Mouse (Mus musculus) cerebellum, adult 9-10 months (tissue): Measurements from ENCODE around the gene Pgm3.
"Not testable (repeated sequence)": the region's sequence is repeated elsewhere in the genome, so short reads cannot be mapped to it uniquely, and the experiment has no call there.

Experiments
- DNase-seq: peaks from one replicate; pipeline ENCODE4 v3.0.0; 2022

The Pgm3 gene

GRCm38 (mm10) chr9:86571540-86572135 lies at the start of gene Pgm3, which contains the start of gene Rwdd2a:
TSS of gene Pgm3 (minus strand) at chr9:86571842.
TSS of gene Rwdd2a (plus strand) at chr9:86571991.
- DNase-seq: peak; percentile 95

- DNase-seq: no peak
Observed at GRCm38 (mm10) chr9:86619341-86620139, 47.9 kb upstream of the Pgm3 start.

DNA sequence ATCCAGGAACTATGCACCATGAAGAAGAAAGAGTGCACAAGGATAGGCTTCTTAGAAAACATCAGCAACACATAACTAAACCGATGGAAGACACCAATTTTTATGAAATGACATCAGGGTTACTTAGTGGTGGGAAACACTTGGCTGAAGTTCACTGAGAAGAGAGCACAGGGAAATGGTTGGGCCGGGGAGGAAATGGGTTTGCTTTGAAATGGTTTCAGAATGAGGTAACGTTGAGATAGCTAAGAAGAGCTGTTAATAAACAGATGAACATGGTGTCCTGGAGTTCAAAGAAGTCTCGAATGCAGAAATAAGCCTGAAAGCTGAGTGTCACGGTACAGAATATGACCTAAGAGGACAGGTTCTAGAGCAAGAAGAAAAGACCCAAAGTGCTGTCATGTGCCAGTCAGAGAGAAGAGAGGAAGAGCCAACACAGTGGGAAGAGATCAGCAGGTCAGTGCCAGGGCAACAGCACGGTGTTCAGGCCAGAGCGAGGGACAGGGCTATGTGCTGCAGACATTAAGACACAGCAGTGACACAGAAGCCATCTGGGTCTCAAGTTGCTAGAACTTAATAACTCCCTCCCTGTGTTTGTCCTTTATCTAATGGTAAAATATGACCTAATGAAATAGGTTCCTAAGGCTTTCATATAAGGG lies 46.3 kb upstream of the Pgm3 start:
- DNase-seq: no peak

DNA sequence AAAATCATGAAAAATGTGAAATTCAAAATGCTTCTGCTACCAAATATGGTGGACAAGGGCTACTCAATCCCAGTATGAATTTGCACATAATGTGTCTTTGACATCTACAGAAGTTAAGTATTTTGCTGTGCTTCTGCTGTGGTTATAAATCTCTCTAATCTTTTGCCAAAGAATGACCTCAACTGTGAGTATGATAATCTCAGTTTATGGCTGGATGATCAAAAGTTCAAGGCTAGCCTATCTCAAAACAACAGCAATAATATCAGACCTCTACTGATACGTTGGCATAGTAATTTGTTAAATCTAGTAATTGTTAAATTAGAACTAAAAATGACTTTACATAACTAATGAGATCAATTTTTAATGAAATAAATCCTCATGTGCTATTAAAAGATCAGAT lies 44.1 kb upstream of the Pgm3 start:
- DNase-seq: no peak

GRCm38 (mm10) chr9:86612091-86612490 lies 40.4 kb upstream of the Pgm3 start:
- DNase-seq: no peak

DNA sequence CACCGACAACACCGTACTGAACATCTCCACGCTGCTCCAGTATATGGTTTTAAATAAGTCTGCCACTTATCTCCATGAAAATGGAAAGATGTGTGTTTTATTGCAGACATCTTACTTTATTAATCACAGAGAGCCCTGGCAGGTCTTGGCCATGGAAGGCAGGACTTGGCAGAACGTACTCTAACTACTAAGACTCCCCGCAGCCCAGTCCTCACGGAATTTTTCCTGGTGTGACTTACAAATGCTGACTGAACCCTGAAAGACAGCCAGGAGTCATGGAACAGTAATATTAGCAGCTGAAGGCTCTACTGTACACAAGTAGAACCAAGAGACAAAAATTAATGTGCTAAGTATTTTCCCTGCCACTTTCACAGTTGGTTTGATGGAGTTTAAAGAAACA lies 34.1 kb upstream of the Pgm3 start:
- no peak for DNase-seq

GRCm38 (mm10) chr9:86599723-86600303 lies 28.2 kb upstream of the Pgm3 start:
- no peak for DNase-seq

- not testable (repeated sequence) for DNase-seq
Observed at GRCm38 (mm10) chr9:86596983-86597382, 25.3 kb upstream of the Pgm3 start.

DNA sequence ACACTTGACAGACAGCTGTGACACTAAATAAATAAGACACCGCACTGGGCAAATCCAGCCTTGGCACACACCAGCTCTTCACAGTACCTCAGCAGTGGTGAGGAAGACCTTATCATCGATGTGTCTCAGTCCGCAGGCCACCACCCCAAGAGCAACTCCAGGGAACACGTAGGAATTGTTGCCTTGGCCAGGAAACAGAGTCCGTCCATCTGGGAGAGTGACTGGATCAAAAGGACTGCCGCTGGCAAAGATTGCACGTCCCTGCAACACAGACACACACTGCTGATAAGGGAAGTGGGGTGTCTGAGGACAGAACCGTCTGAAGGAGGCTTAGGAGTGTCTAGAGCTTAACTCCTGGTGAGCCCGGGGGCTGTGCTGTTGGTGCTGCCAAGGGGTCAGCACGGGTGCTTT lies 22.7 kb upstream of the Pgm3 start:
- DNase-seq: not testable (repeated sequence)

DNA sequence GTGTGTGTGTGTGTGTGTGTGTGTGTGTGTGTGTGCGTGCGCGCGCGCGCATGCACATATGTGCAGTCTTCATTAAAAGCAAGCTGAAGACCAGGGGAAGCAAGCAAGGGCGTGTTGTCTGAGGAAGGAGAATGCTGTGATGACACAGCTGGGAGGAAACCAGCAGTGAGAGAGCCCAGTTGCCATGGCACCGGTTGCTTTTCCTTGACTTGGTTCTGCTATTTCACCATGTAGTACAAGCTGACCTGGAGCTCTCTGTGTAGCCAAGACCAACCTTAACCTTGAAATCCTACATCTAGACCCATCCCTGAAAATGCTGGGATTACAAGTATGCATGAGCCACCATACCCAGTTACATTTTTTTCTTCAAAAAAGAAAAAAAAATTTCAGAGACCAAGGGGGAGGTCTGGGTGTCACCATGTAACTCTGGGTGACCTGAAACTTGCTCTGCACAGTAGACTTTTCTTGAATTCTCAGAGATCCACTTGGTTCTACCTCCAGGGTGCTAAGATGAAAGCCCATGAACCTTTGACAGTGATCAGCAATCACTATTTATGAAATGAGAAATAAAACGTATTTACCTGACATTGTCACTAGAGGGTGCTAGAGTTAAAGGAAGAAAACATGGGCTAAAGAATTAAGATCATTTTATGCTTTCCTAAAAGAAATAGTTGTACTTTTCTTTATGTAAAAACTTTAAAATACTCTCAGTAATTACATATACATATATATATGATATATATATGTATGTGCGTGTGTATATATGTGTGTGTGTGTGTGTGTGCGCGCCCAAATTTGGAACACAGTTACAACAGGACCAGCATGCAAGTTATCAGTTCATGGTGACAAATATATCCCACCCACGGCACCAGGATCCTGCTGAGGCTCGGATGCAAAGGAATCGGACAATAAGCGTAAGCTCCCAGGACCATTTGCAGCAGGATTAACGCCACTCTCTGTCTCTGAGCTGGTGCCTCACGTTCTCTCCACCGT lies 21.3 kb upstream of the Pgm3 start:
- DNase-seq: peak; percentile 51

DNA sequence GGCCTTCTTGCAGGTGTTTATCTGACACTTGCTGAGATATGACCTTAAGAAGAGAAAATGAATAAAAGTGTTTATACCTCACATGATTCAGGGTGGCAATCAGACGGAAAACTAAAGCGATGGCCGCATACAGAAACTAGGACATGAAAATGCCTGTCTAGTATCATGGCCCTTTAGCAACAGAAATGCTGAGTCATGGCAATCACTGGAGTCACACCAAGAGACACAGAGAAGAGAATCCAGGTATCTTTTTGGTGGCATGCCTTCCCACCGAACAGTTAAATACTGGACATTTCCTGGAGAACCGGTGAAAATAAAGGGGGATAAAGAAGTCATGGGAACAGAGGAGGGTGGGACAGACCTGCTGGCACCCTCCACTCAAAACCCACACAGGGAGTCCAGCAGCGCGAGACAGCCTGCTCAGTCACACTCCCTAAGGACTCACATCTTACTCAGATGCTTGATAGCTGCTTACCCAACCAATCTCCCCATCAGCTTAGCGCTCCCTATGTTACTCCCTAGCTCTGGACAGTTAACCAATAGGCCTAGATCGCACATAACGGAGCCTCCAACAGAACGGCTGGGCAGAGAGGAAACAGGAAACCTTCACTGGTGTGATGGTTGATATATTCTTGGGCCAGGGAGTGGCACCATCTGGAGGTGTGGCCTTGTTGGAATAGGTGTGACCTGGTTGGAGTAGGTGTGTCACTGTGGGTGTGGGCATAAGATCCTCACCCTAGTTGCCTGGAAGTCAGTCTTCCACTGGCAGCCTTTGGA lies 15.6 kb upstream of the Pgm3 start:
- DNase-seq: no peak

DNA sequence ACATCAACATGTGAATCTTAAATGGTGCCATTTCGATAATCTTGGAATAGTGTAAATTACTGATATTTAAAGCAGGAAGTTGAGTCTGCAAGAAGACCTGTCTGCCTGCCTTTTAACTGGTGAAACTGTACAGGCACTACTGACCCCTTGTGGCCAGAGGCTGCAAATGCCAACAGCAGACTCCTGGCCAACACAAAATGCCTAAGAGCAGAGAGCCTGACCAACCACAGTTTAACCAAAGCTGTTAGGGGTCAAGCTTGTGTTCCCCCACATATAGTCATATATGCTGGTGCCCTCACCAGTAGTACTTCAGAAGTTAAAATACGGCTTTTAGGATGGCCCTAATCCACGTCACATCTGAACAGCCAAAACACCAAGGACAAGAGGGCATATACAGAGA lies 12.1 kb upstream of the Pgm3 start:
- DNase-seq: peak; percentile 73

DNA sequence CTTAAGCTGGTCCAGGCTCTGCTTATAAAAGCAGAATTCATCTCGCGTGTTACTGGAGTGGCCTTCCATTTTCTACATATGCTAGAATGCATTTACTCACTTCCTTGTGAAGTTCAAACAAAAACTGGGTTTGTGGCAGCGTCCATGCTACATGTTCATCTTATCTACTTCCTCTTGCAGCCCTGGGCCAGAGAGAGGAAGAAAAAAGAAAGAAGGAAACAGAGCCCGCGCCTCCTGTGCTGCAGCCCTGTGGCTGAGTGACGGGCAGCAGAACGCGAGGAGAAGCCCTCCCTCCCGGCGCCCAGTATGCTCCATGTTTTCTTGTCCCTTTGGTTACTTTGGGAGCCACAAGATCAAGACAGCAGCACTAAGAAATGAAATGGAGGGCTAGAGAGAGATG lies 8.0 kb upstream of the Pgm3 start:
- no peak for DNase-seq

GRCm38 (mm10) chr9:86575178-86575577 lies 3.5 kb upstream of the Pgm3 start:
- no peak for DNase-seq

DNA sequence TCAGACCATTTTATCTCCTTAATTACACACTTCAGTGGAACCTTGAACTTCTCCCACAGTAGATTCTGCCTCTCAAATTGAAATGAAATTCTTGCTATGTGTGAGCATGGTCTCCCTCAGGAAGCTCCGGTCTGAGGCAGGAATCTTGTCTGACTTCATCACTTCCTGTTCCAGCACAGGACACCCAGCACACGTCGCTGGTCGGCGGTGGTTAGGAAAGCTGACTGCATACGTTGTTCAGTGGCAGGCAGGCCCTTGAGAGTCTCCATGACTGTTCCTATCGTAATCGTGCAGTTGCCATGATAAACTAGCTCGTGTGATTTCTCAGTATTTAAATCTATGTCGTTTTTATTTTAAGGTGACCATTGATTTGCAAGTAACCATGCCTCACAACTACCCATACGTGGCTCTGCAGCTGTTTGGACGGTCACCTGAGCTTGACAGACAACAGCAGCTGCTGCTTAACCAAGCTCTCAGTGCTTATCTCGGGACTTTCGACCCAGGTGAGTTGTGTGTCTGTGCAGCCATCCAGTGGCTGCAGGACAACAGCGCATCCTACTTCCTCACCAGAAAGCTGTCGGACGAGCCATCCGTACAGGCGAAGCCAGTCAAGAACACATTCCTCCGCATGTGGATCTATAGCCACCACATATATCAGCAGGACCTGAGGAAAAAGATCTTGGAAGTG lies 2.1 kb upstream of the Pgm3 start:
- DNase-seq: no peak

DNA sequence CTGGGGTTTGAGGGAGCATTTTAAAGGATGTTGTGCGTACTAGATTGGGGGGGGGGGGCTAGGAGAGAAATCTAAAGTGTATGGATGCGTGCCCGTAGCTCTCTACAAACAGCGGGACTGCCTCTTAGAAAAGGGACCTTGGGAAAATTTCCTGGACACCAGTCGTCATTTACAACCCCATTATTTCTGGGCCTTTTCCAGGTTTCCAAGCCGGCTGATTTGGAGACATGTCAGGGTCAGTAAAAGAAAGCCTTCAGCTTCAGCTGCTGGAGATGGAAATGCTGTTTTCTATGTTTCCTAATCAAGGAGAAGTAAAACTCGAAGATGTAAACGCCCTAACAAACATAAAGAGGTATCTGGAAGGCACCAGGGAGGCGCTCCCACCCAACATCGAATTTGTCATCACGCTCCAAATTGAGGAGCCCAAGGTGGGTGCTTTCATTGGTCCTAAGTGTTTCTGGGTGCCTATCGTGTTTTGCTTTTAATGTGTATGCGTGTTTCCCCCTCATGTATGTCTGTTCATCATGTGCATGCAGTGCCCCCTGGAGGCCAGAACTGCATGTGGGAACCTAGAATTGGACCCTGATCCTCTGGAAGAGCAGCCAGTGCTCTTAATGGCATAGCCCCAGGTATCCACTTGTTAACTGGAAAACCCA lies 1.1 kb upstream of the Pgm3 start:
- peak; percentile 89 for DNase-seq

- no peak for DNase-seq
Observed at GRCm38 (mm10) chr9:86572196-86572595, 554 bp upstream of the Pgm3 start.

DNA sequence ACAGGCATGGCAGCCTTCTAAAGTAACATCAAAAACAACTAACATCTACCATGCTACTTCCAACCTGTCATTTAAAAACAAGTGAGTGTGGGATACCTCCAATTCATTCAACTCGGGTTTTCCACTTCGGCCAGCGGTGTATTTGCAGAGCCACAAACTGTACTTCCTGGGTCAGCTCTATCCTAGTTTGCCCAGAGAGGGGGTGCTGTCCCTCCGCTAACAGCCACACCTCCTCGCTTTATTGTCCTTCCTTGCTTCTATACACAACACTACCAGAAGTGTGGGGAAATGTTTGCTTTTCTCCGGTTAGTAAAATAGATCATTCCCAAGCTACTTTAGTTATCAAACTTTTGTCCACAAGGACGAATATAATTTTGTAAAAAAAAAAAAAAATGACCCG lies 696 bp downstream of the Pgm3 start:
- peak; percentile 29 for DNase-seq

DNA sequence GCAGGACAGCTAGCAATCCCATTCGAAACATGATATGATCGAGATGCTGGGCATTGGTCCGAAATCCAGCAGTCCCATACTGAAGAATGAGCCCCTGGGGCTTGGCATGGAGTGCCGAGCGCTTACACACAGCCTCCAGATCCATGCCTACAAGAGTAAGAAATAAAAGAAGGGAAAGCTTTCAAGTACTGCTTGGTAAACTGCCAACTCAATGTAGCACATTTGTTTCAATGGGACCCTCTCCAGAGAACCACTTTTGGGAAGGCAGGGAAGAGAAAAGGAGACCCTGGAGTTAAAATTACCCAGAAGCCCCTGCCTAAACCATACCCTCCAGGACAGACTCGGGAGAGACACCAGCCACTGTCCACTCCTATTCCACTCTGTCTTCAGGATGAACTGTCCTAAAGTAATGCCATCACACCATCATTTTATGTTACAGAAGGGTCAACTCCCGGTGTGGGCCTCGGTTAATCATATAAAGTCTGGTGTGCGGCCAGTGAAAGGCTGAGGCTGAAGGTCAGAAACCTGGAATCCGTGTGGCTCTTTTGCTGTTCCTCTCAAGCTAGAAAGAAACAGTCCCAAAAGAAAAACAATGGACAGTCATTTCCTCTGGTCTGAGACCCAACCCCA lies 1.3 kb downstream of the Pgm3 start:
- DNase-seq: peak; percentile 41
